Mouse (Mus musculus): ENCODE measurements around the gene Cdc20.
A peak's percentile ranks its signal among the peaks of the same experiment; 100 is the strongest.

Gene Cdc20

GRCm38 (mm10) chr4:118436820-118437603 is at the start of gene Cdc20:
Gene Cdc20 (minus strand): TSS chr4:118437352.
- peak; percentile 89 to 92 for DNase-seq (ENCODE audit: low spot score in 2 of 2)

GRCm38 (mm10) chr4:118476773-118477530 is 39.8 kb upstream of the Cdc20 start:
- DNase-seq (ENCODE audit: low spot score in 2 of 2): no peak

- DNase-seq (ENCODE audit: low spot score in 2 of 2): no peak
These were observed 35.5 kb upstream of the Cdc20 start for GRCm38 (mm10) chr4:118472687-118473086.

GRCm38 (mm10) chr4:118471281-118471680 is 34.1 kb upstream of the Cdc20 start:
- DNase-seq (ENCODE audit: low spot score in 2 of 2): no peak

GRCm38 (mm10) chr4:118465697-118466163 is 28.6 kb upstream of the Cdc20 start:
- no peak for DNase-seq (ENCODE audit: low spot score in 2 of 2)

GRCm38 (mm10) chr4:118464956-118465355 is 27.8 kb upstream of the Cdc20 start:
- no peak for DNase-seq (ENCODE audit: low spot score in 2 of 2)

- no peak for DNase-seq (ENCODE audit: low spot score in 2 of 2)
These were observed 20.3 kb upstream of the Cdc20 start, which contains the start of gene Mpl for GRCm38 (mm10) chr4:118457345-118457975. Gene Mpl (minus strand): TSS chr4:118457513.

- DNase-seq (ENCODE audit: low spot score in 2 of 2): no peak
These were observed 9.4 kb upstream of the Cdc20 start for GRCm38 (mm10) chr4:118446415-118447153.

GRCm38 (mm10) chr4:118445781-118446414 is 8.7 kb upstream of the Cdc20 start:
- DNase-seq (ENCODE audit: low spot score in 2 of 2): no peak

GRCm38 (mm10) chr4:118445088-118445487 is 7.9 kb upstream of the Cdc20 start:
- DNase-seq (ENCODE audit: low spot score in 2 of 2): no peak

GRCm38 (mm10) chr4:118437829-118438253 is 689 bp upstream of the Cdc20 start:
- peak; percentile 44 to 74 for DNase-seq (ENCODE audit: low spot score in 2 of 2)

- no peak for DNase-seq (ENCODE audit: low spot score in 2 of 2)
These were observed 4.8 kb downstream of the Cdc20 start for GRCm38 (mm10) chr4:118432332-118432731.

GRCm38 (mm10) chr4:118429215-118429895 is 7.8 kb downstream of the Cdc20 start:
- DNase-seq (ENCODE audit: low spot score in 2 of 2): peak; percentile 50 to 73

- peak in 1 of 2 experiments; percentile 38 for DNase-seq (ENCODE audit: low spot score in 2 of 2)
These were observed 8.5 kb downstream of the Cdc20 start for GRCm38 (mm10) chr4:118428531-118429214.

- DNase-seq (ENCODE audit: low spot score in 2 of 2): peak; percentile 87 to 90
These were observed 9.2 kb downstream of the Cdc20 start, which contains the start of gene Elovl1 for GRCm38 (mm10) chr4:118427768-118428451. Gene Elovl1 (plus strand): TSS chr4:118428093.

- no peak for DNase-seq (ENCODE audit: low spot score in 2 of 2)
These were observed 9.8 kb downstream of the Cdc20 start for GRCm38 (mm10) chr4:118427415-118427767.

- no peak for DNase-seq (ENCODE audit: low spot score in 2 of 2)
These were observed 11.8 kb downstream of the Cdc20 start for GRCm38 (mm10) chr4:118425374-118425773.

GRCm38 (mm10) chr4:118424541-118425160 is 12.5 kb downstream of the Cdc20 start:
- no peak for DNase-seq (ENCODE audit: low spot score in 2 of 2)

GRCm38 (mm10) chr4:118421384-118421783 is 15.8 kb downstream of the Cdc20 start:
- DNase-seq (ENCODE audit: low spot score in 2 of 2): no peak

All from spleen, postnatal 4 days (tissue).